Mouse (Mus musculus) limb, embryonic 13.5 days (tissue): ENCODE results near the gene Cfl1. TPM values are rescaled to one million over a fixed set of nuclear protein-coding genes. Genes with fewer than 3 reads are reported as not detected.
A peak's percentile ranks its signal among the peaks of the same experiment; 100 is the strongest.

Experiments
- ATAC-seq: fragments of 200-750 bp; cut with Nextera tagmentation; 2 replicates; pipeline ENCODE4 v1.8.0; 2017; ENCODE audit warnings: low read depth, moderate number of reproducible peaks, moderate TSS enrichment; ENCODE audit not compliant: low FRiP score
- H3K27ac ChIP-seq: fragments of 300-500 bp; sonication (generic); 2 replicates; pipeline ENCODE4 v1.5.1; 2015; ENCODE audit warnings: inconsistent platforms, mild to moderate bottlenecking, moderate library complexity
- H3K27me3 ChIP-seq: fragments of 300-500 bp; sonication (generic); 2 replicates; pipeline ENCODE4 v1.6.1; 2015; ENCODE audit warnings: mild to moderate bottlenecking, inconsistent platforms
- H3K36me3 ChIP-seq: fragments of 300-500 bp; sonication (generic); 2 replicates; pipeline ENCODE4 v1.6.1; 2015; ENCODE audit warnings: inconsistent platforms, mild to moderate bottlenecking, moderate library complexity
- H3K4me1 ChIP-seq: fragments of 300-500 bp; sonication (generic); 2 replicates; pipeline ENCODE4 v1.6.1; 2015; ENCODE audit warnings: inconsistent platforms
- H3K4me2 ChIP-seq: fragments of 300-500 bp; sonication (generic); replicated peaks from 2 replicates; pipeline ENCODE4 v1.6.1; 2015; ENCODE audit warnings: inconsistent platforms, mild to moderate bottlenecking, moderate library complexity
- H3K4me3 ChIP-seq: fragments of 300-500 bp; sonication (generic); 2 replicates; pipeline ENCODE4 v1.5.1; 2015; ENCODE audit warnings: moderate library complexity, mild to moderate bottlenecking, inconsistent platforms
- H3K9ac ChIP-seq: fragments of 300-500 bp; sonication (generic); 2 replicates; pipeline ENCODE4 v1.6.1; 2015; ENCODE audit warnings: mild to moderate bottlenecking, inconsistent platforms
- H3K9me3 ChIP-seq: fragments of 300-500 bp; sonication (generic); 2 replicates; pipeline ENCODE4 v1.6.1; 2016; ENCODE audit warnings: inconsistent platforms
- WGBS: fragments of 180-500 bp; shearing (Covaris S2); methylation state at CpG from one replicate; pipeline ENCODE4 v1.1.7; 2015; 5-methylcytosine and 5-hydroxymethylcytosine counted together
- polyA plus RNA-seq: library from polyadenylated mRNA; unstranded; fragments of >200 nt; fragmentation: Nextera tagmentation; extraction: Ambion mirVana; gene quantifications from 2 replicates; pipeline ENCODE4 v1.2.1, GENCODE M21; 2015

Cfl1 gene
- polyA plus RNA-seq, 1 experiment from 2014 or later: 2,537 TPM

DNA sequence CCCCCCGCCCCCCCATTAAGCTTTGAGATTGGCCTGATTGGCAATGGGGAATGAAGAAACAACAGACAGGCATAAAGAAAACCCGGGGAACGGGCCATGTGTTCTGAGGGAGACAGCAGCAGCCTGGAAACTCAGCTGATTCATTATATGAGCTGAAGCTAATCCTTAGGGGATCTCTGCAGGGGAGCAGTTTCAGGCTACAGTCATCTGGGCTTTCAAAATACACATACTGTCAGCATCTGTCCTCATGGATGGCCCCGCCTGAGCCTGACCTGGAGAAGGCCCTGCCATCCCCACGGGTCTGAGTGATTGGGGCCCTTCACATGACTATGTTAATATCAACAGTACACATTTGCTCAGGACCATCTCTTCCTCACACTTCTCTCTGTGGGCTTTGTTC, 18.4 kb upstream of the Cfl1 start:
- no peak overlapping the region for H3K9ac ChIP-seq
- H3K36me3 ChIP-seq: peaks cover 14% of the 10 kb centered on the region
- no peak overlapping the region for H3K27ac ChIP-seq
- no peaks in the 10 kb centered on the region for H3K27me3 ChIP-seq
- peaks cover 26% of the 10 kb centered on the region for H3K4me1 ChIP-seq
- H3K4me2 ChIP-seq: no peak overlapping the region
- H3K9me3 ChIP-seq: no peaks in the 10 kb centered on the region
- H3K4me3 ChIP-seq: no peak overlapping the region
- WGBS: 45% methylated on average over 5 of the region's 5 CpGs
- no peak for ATAC-seq

GRCm38 (mm10) chr19:5472857-5473256, 17.4 kb upstream of the Cfl1 start:
- H3K4me1 ChIP-seq: peaks cover 30% of the 10 kb centered on the region
- no peak for ATAC-seq
- H3K27me3 ChIP-seq: no peaks in the 10 kb centered on the region
- no peak overlapping the region for H3K9ac ChIP-seq
- peak overlapping the region; percentile 92; the same call in 1 of the 2 replicates for H3K4me2 ChIP-seq
- H3K36me3 ChIP-seq: peaks cover 14% of the 10 kb centered on the region
- H3K4me3 ChIP-seq: no peak overlapping the region
- no peaks in the 10 kb centered on the region for H3K9me3 ChIP-seq
- peak overlapping the region; percentile 90; the same call in 1 of the 2 replicates for H3K27ac ChIP-seq
- 75% methylated on average over 3 of the region's 3 CpGs for WGBS

GRCm38 (mm10) chr19:5473720-5474119, 16.5 kb upstream of the Cfl1 start, which contains the start of gene Efemp2:
Gene Efemp2 (plus strand): TSS chr19:5473954.
- Histone ChIP-seq H3K4me3 (peak within 1 kb of the TSS; percentile 72), H3K4me1 (peaks cover 30% of the 10 kb centered on the region), H3K27ac (peak within 1 kb of the TSS; percentile 90), H3K9ac (peak within 1 kb of the TSS; percentile 90), H3K36me3 (peaks cover 20% of the 10 kb centered on the region), H3K9me3 (no peaks in the 10 kb centered on the region), H3K27me3 (no peaks in the 10 kb centered on the region), H3K4me2 (peak within 1 kb of the TSS; percentile 92)
- WGBS: 1% methylated on average over 22 of the region's 22 CpGs
- peak; percentile 51 for ATAC-seq

GRCm38 (mm10) chr19:5474281-5475068, 15.8 kb upstream of the Cfl1 start:
- under 1% methylated on average over 65 of the region's 68 CpGs for WGBS
- Histone ChIP-seq H3K9ac (peak overlapping the region; percentile 90), H3K9me3 (no peaks in the 10 kb centered on the region), H3K36me3 (peaks cover 28% of the 10 kb centered on the region), H3K27me3 (no peaks in the 10 kb centered on the region), H3K4me1 (peaks cover 30% of the 10 kb centered on the region), H3K4me3 (peak overlapping the region; percentile 72), H3K27ac (peak overlapping the region; percentile 90), H3K4me2 (peak overlapping the region; percentile 92)
- peak; percentile 52 for ATAC-seq

- ATAC-seq: peak; percentile 4; the same call in 1 of the 2 replicates
- 10% methylated on average over 13 of the region's 13 CpGs for WGBS
Observed at GRCm38 (mm10) chr19:5475069-5475714, 15.1 kb upstream of the Cfl1 start.

DNA sequence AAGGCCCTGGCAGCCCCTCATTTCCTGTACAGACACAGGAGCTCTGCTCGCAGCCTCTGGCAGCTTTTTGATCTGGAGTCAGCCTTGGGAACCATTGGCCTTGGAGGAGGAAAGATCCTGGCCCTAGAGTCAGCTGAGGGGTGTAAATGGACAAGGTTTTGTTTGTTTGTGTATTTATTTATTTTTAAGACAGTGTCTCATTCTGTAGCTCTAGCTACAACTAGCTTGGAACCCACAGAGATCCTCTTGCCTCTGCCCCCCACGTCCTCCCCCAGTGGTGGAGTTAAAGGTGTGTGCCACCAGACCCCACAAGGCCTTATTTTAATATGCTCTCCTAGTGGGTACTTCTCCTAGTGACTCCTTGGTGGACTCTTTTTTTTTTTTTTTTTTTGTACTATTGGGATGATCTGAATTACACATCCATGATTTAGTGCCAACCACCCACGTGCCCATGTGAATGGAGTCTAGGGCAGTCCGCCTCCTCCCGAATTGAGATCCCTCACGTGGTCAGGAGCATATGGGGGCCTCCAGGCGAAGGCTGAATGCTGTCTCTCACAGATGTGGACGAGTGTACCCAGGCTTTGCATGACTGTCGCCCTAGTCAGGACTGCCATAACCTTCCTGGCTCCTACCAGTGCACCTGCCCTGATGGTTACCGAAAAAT, 13.1 kb upstream of the Cfl1 start:
- H3K4me2 ChIP-seq: no peak overlapping the region
- H3K36me3 ChIP-seq: peaks cover 54% of the 10 kb centered on the region
- H3K4me3 ChIP-seq: no peak overlapping the region
- H3K27ac ChIP-seq: no peak overlapping the region
- peak overlapping the region; percentile 26; the same call in 1 of the 2 replicates for H3K9ac ChIP-seq
- H3K27me3 ChIP-seq: no peaks in the 10 kb centered on the region
- no peaks in the 10 kb centered on the region for H3K9me3 ChIP-seq
- 86% methylated on average over 10 of the region's 10 CpGs for WGBS
- ATAC-seq: no peak
- H3K4me1 ChIP-seq: peaks cover 30% of the 10 kb centered on the region

More at GRCm38 (mm10) chr19:5475069-5475714, 15.1 kb upstream of the Cfl1 start:
- H3K27ac ChIP-seq: peak overlapping the region; percentile 90
- no peaks in the 10 kb centered on the region for H3K27me3 ChIP-seq
- peak overlapping the region; percentile 90 for H3K9ac ChIP-seq
- peak overlapping the region; percentile 92 for H3K4me2 ChIP-seq
- H3K4me1 ChIP-seq: peaks cover 30% of the 10 kb centered on the region
- no peaks in the 10 kb centered on the region for H3K9me3 ChIP-seq
- H3K36me3 ChIP-seq: peaks cover 35% of the 10 kb centered on the region
- H3K4me3 ChIP-seq: peak overlapping the region; percentile 72

DNA sequence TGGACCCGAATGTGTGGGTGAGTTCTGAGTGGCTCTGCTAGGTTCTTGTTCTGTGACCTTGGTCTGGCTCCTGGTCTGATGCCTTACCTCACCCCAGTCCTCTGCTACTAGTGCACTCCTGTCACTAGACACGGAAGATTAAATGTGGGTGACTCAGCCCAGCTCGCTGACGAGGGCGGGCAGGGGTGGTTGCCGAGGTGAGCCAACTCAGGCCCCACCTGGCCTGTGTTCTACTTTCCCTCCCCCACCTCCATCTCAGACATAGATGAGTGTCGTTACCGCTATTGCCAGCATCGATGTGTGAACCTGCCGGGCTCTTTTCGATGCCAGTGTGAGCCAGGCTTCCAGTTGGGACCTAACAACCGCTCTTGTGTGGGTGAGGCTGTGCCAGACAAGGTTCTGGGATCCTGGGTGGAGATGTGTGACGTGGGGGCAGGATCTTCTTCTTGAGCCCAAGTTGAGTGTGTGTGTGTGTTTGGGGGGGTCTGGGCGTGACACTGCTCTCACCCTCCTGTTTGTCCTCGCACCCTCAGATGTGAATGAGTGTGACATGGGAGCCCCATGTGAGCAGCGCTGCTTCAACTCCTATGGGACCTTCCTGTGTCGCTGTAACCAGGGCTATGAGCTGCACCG, 12.5 kb upstream of the Cfl1 start:
- H3K36me3 ChIP-seq: peaks cover 61% of the 10 kb centered on the region
- WGBS: 91% methylated on average over 18 of the region's 18 CpGs
- no peak overlapping the region for H3K9ac ChIP-seq
- peaks cover 30% of the 10 kb centered on the region for H3K4me1 ChIP-seq
- H3K4me3 ChIP-seq: no peak overlapping the region
- no peaks in the 10 kb centered on the region for H3K9me3 ChIP-seq
- no peaks in the 10 kb centered on the region for H3K27me3 ChIP-seq
- no peak overlapping the region for H3K27ac ChIP-seq
- no peak for ATAC-seq
- no peak overlapping the region for H3K4me2 ChIP-seq

DNA sequence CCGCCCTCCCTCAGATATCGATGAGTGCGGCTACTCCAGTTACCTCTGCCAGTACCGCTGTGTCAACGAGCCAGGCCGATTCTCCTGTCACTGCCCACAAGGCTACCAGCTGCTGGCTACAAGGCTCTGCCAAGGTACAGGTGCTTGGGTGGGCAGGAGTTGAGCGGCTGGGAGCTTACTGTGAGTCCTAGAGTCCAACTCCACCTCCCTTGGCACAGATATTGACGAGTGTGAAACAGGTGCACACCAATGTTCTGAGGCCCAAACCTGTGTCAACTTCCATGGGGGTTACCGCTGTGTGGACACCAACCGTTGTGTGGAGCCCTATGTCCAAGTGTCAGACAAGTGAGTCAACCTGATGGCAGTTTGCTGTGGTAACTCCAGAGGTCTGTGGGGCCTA, 10.2 kb upstream of the Cfl1 start:
- WGBS: 93% methylated on average over 10 of the region's 10 CpGs
- Histone ChIP-seq H3K4me2 (no peak overlapping the region), H3K27me3 (no peaks in the 10 kb centered on the region), H3K9ac (0 out of 2 replicates have a peak overlapping the region, but pooled peaks have one; percentile 8), H3K36me3 (peaks cover 83% of the 10 kb centered on the region), H3K27ac (no peak overlapping the region), H3K4me1 (peaks cover 20% of the 10 kb centered on the region), H3K4me3 (no peak overlapping the region), H3K9me3 (no peaks in the 10 kb centered on the region)
- no peak for ATAC-seq

DNA sequence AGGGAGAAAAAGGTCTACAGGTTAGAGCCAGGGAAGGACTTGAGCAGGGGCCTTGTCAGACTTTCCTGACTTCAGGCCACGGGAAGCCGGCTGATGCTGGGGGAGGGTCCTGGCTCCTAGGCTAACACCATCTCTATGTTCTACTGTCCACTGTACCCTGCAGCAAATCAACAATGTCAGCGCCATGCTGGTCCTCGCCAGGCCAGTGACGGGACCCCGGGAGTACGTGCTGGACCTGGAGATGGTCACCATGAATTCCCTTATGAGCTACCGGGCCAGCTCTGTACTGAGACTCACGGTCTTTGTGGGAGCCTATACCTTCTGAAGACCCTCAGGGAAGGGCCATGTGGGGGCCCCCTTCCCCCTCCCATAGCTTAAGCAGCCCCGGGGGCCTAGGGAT, 8.9 kb upstream of the Cfl1 start:
- H3K9me3 ChIP-seq: no peaks in the 10 kb centered on the region
- H3K36me3 ChIP-seq: peaks cover 97% of the 10 kb centered on the region
- no peak overlapping the region for H3K4me3 ChIP-seq
- ATAC-seq: no peak
- no peaks in the 10 kb centered on the region for H3K27me3 ChIP-seq
- no peak overlapping the region for H3K9ac ChIP-seq
- WGBS: 89% methylated on average over 10 of the region's 10 CpGs
- H3K4me1 ChIP-seq: peaks cover 12% of the 10 kb centered on the region
- no peak overlapping the region for H3K4me2 ChIP-seq
- no peak overlapping the region for H3K27ac ChIP-seq

DNA sequence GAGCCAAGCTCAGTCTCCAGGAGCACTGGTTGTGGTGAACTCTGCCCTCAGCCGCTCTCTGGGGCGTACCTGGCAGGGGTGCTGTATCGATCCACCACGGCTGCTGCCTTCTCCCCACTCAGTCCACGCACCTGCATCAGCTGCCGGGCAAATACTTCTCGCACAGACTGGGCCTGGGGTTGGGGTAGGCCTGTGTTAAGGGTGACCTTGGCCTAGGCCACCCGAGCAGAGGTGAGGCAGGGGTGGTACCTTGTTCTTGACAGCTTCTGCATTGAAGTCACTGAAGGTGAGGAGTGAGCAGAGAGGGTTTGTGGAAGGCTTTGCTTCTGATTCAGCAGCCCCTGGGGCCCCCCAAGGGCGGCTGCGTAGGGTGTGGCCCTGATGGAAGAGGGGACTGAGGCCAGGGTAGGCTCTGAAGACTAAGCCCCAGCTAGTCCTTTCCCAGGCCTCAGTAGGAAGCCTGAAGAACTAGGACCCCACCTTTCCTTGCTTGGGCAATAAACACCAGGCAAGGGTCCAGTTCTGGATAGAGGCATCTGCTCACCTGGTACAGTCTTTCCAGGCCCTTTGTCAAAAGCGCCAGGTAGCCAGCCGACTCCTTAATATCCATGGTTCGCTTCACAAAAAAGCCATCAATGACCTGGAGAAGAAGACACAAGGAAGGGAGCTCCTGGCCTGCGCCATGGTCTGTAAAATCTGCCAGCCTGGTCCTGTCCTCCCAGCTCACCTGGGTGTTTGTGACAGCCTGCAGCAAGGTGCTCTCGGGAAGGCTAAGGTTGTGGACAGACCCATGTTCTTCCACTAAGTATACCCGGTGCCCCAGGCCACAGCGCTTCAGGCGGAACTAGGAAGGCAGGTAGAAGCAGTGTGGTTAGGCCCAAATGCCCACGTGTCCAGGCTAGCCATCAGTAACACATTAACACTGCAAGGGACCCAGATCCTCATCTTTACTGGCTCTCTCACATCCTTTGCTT, 6.6 kb upstream of the Cfl1 start:
- no peak overlapping the region for H3K4me2 ChIP-seq
- H3K4me1 ChIP-seq: peaks cover 17% of the 10 kb centered on the region
- 90% methylated on average over 19 of the region's 19 CpGs for WGBS
- ATAC-seq: no peak
- H3K9ac ChIP-seq: no peak overlapping the region
- H3K9me3 ChIP-seq: no peaks in the 10 kb centered on the region
- H3K4me3 ChIP-seq: no peak overlapping the region
- no peak overlapping the region for H3K27ac ChIP-seq
- H3K36me3 ChIP-seq: peaks cover 81% of the 10 kb centered on the region
- H3K27me3 ChIP-seq: no peaks in the 10 kb centered on the region

GRCm38 (mm10) chr19:5484496-5484895, 5.8 kb upstream of the Cfl1 start:
- H3K4me3 ChIP-seq: no peak overlapping the region
- no peak overlapping the region for H3K9ac ChIP-seq
- no peak overlapping the region for H3K4me2 ChIP-seq
- peaks cover 73% of the 10 kb centered on the region for H3K36me3 ChIP-seq
- H3K9me3 ChIP-seq: no peaks in the 10 kb centered on the region
- H3K27me3 ChIP-seq: no peaks in the 10 kb centered on the region
- peaks cover 21% of the 10 kb centered on the region for H3K4me1 ChIP-seq
- WGBS: 93% methylated on average over 5 of the region's 5 CpGs
- no peak overlapping the region for H3K27ac ChIP-seq
- ATAC-seq: no peak
